ENCODE assay signal across 18 mouse cellular contexts in genomic region chr7:84045546-84045945, GRCm38 (mm10). TPM values are rescaled to one million over a fixed set of nuclear protein-coding genes. Genes with fewer than 3 reads are reported as not detected.
"Had no signal": no experiment of that assay in that cellular context is flagged by ENCODE, and none has a peak within 500 bp of the region (broad histone marks: within the 10 kb centered on the region; RNA-seq: fewer than 3 reads in every experiment).

No protein-coding gene starts in this region.

- H3K27me3 ChIP-seq: neural tube, embryonic 13.5 days; neural tube, embryonic 15.5 days; stomach, embryonic 15.5 days had no signal

- H3K27ac ChIP-seq: neural tube, embryonic 13.5 days; neural tube, embryonic 15.5 days; stomach, embryonic 15.5 days; stomach, postnatal 0 days had no signal

- H3K4me3 ChIP-seq: neural tube, embryonic 13.5 days; neural tube, embryonic 15.5 days; stomach, embryonic 15.5 days had no signal

- DNase-seq: retina, postnatal 1 day; right cerebral cortex, adult 18-20 months; right cerebral cortex, postnatal 14 days; right cerebral cortex, postnatal 25 days; right cerebral cortex, postnatal 4 days; spleen, adult 18-20 months; thymus, adult 18-20 months; thymus, adult 2 months; thymus, postnatal 14 days; thymus, postnatal 25 days; thymus, postnatal 36 days; thymus, postnatal 4 days had no signal

- H3K4me1 ChIP-seq: neural tube, embryonic 13.5 days; neural tube, embryonic 15.5 days; stomach, embryonic 15.5 days had no signal

RNA-seq across cellular contexts. Expression of gene Cemip, which starts 40.8 kb away (rescaled TPM):
- total RNA-seq: neutrophil, adult 5-6 weeks had no signal
- polyA plus RNA-seq: thymus, postnatal 0 days had no signal
